Mouse (Mus musculus) liver, embryonic 14.5 days (tissue): Measurements from ENCODE around the gene Ccdc169. TPM values are rescaled to one million over a fixed set of nuclear protein-coding genes. Genes with fewer than 3 reads are reported as not detected.
"Not testable (repeated sequence)": the region's sequence is repeated elsewhere in the genome, so short reads cannot be mapped to it uniquely, and the experiment has no call there.

ENCODE experiments used
- ATAC-seq: fragments of 200-750 bp; cut with Nextera tagmentation; 2 replicates; pipeline ENCODE4 v1.8.0; 2017; ENCODE audit warnings: moderate number of reproducible peaks, mild to moderate bottlenecking, moderate library complexity; ENCODE audit not compliant: insufficient read depth
- DNase-seq, 3 experiments: peaks; one replicate each; pipeline ENCODE4 v3.0.0-alpha.2; 2012 to 2013; ENCODE audit warnings: low read depth in 3 of 3, low spot score in 3 of 3
- H3K27ac ChIP-seq: fragments of 300-500 bp; sonication (generic); 2 replicates; pipeline ENCODE4 v1.5.1; 2014; ENCODE audit warnings: moderate library complexity, mild to moderate bottlenecking, control low read depth, inconsistent platforms
- H3K27me3 ChIP-seq: fragments of 300-500 bp; sonication (generic); 2 replicates; pipeline ENCODE4 v1.6.1; 2014; ENCODE audit warnings: mild to moderate bottlenecking, low read length, moderate library complexity; ENCODE audit not compliant: control insufficient read depth, insufficient read depth
- H3K36me3 ChIP-seq: fragments of 300-500 bp; sonication (generic); replicated peaks from 2 replicates; pipeline ENCODE4 v1.6.1; 2014; ENCODE audit warnings: low read depth; ENCODE audit not compliant: control insufficient read depth, insufficient read depth
- H3K4me1 ChIP-seq, 2 experiments: fragments of 200-500 bp in 1 of 2; fragments of 300-500 bp in 1 of 2; sonication (generic) in 1 of 2; replicated peaks; 2 replicates each; pipeline ENCODE4 v1.6.1; 2012 to 2014; ENCODE audit warnings: antibody characterized with exemption in 1 of 2, inconsistent platforms in 1 of 2, low read length in 1 of 2; ENCODE audit not compliant: control insufficient read depth in 2 of 2, insufficient read depth in 2 of 2
- H3K4me2 ChIP-seq: fragments of 300-500 bp; sonication (generic); 2 replicates; pipeline ENCODE4 v1.6.1; 2014; ENCODE audit warnings: low read depth, mild to moderate bottlenecking, control low read depth, moderate library complexity
- H3K4me3 ChIP-seq, 2 experiments: fragments of 200-500 bp in 1 of 2; fragments of 300-500 bp in 1 of 2; sonication (generic) in 1 of 2; 2 replicates each; pipeline ENCODE4 v1.5.1; 2012 to 2014; ENCODE audit warnings: low read depth in 2 of 2, low read length in 2 of 2, mild to moderate bottlenecking in 2 of 2, control low read depth in 1 of 2, inconsistent platforms in 1 of 2, moderate library complexity in 1 of 2; ENCODE audit not compliant: insufficient read depth in 1 of 2
- H3K9ac ChIP-seq: fragments of 300-500 bp; sonication (generic); replicated peaks from 2 replicates; pipeline ENCODE4 v1.6.1; 2014; ENCODE audit warnings: mild to moderate bottlenecking, control low read depth, moderate library complexity
- H3K9me3 ChIP-seq: fragments of 300-500 bp; sonication (generic); 2 replicates; pipeline ENCODE4 v1.6.1; 2016; ENCODE audit warnings: low read length, mixed read lengths; ENCODE audit not compliant: control insufficient read depth
- CTCF ChIP-seq: IDR thresholded peaks from 2 replicates; pipeline ENCODE4 v1.5.1; 2016; ENCODE audit warnings: antibody characterized with exemption, low read depth, control low read depth
- EP300 ChIP-seq: IDR thresholded peaks from 2 replicates; pipeline ENCODE4 v1.6.1; 2016; ENCODE audit warnings: antibody characterized with exemption, low read depth
- WGBS: fragments of 180-500 bp; shearing (Covaris S2); extraction: QIAGEN DNeasy Blood & Tissue Kit; methylation state at CpG from one replicate; pipeline ENCODE4 v1.1.7; 2014; ENCODE audit not compliant: insufficient replicate concordance; 5-methylcytosine and 5-hydroxymethylcytosine counted together
- polyA plus RNA-seq, 2 experiments: library from polyadenylated mRNA; depleted of rRNA in 1 of 2; stranded (reverse) in 1 of 2; unstranded in 1 of 2; fragments of >200 nt; fragmentation: Nextera tagmentation in 1 of 2; extraction: Ambion mirVana in 1 of 2; gene quantifications; 2 replicates each; pipeline versions ENCODE4 v1.2.1 to v1.2.3; 2012 to 2014

Gene Ccdc169
- polyA plus RNA-seq, 2 experiments = not detected

- Histone ChIP-seq H3K4me3 (no peak overlapping the region), H3K4me2 (no peak overlapping the region), H3K4me1 (no peaks in the 10 kb centered on the region), H3K9me3 (no peaks in the 10 kb centered on the region), H3K9ac (no peak overlapping the region), H3K27ac (no peak overlapping the region), H3K27me3 (no peaks in the 10 kb centered on the region), H3K36me3 (no peaks in the 10 kb centered on the region)
- ATAC-seq (no peak), DNase-seq (no peak)
- no peak for TF ChIP-seq CTCF
- WGBS = 17% methylated on average over 2 of the region's 2 CpGs
Observed at GRCm38 (mm10) chr3:55193351-55193750, 56.2 kb downstream of the Ccdc169 start.

GRCm38 (mm10) chr3:55194792-55195191, 57.7 kb downstream of the Ccdc169 start:
- Histone ChIP-seq H3K9me3 (no peaks in the 10 kb centered on the region), H3K4me2 (no peak overlapping the region), H3K4me3 (no peak overlapping the region), H3K27me3 (no peaks in the 10 kb centered on the region), H3K27ac (no peak overlapping the region), H3K36me3 (no peaks in the 10 kb centered on the region), H3K4me1 (no peaks in the 10 kb centered on the region), H3K9ac (no peak overlapping the region)
- WGBS = 62% methylated on average over 8 of the region's 8 CpGs
- no peak for DNase-seq
- no peak for ATAC-seq
- TF ChIP-seq CTCF = no peak
- TF ChIP-seq EP300 = no peak

GRCm38 (mm10) chr3:55195581-55196327, 58.6 kb downstream of the Ccdc169 start:
- no peak overlapping the region for H3K4me2 ChIP-seq
- H3K27ac ChIP-seq = no peak overlapping the region
- no peak overlapping the region for H3K9ac ChIP-seq
- TF ChIP-seq CTCF (no peak), EP300 (no peak)
- DNase-seq (no peak), ATAC-seq (no peak)
- 62% methylated on average over 5 of the region's 5 CpGs for WGBS
- no peaks in the 10 kb centered on the region for H3K36me3 ChIP-seq
- no peaks in the 10 kb centered on the region for H3K4me1 ChIP-seq
- H3K4me3 ChIP-seq = no peak overlapping the region
- no peaks in the 10 kb centered on the region for H3K9me3 ChIP-seq
- H3K27me3 ChIP-seq = no peaks in the 10 kb centered on the region

GRCm38 (mm10) chr3:55196328-55196710, 59.2 kb downstream of the Ccdc169 start:
- TF ChIP-seq CTCF (no peak), EP300 (no peak)
- no peak overlapping the region for H3K27ac ChIP-seq
- H3K27me3 ChIP-seq = no peaks in the 10 kb centered on the region
- H3K4me3 ChIP-seq = no peak overlapping the region
- H3K36me3 ChIP-seq = no peaks in the 10 kb centered on the region
- no peak overlapping the region for H3K4me2 ChIP-seq
- DNase-seq (no peak), ATAC-seq (no peak)
- H3K4me1 ChIP-seq = no peaks in the 10 kb centered on the region
- H3K9me3 ChIP-seq = no peaks in the 10 kb centered on the region
- WGBS = 61% methylated on average over 2 of the region's 2 CpGs
- H3K9ac ChIP-seq = no peak overlapping the region

GRCm38 (mm10) chr3:55203621-55204020, 66.5 kb downstream of the Ccdc169 start:
- 74% methylated on average over 11 of the region's 11 CpGs for WGBS
- H3K4me2 ChIP-seq, H3K4me1 ChIP-seq: not testable (repeated sequence)

More at GRCm38 (mm10) chr3:55203621-55204020, 66.5 kb downstream of the Ccdc169 start:
- ATAC-seq, H3K9me3 ChIP-seq, H3K9ac ChIP-seq, H3K36me3 ChIP-seq, DNase-seq, H3K4me3 ChIP-seq, H3K27me3 ChIP-seq, H3K27ac ChIP-seq: not testable (repeated sequence)
